Mouse (Mus musculus): ENCODE data around the gene Gm42674. TPM values are rescaled to one million over a fixed set of nuclear protein-coding genes. Genes with fewer than 3 reads are reported as not detected.

Gm42674 gene
- not detected for polyA plus RNA-seq (2014; fragmentation: Illumina TruSeq; extraction: RNeasy Lipid Tissue Mini Kit (QIAGEN cat#74804); ENCODE audit: low read depth, low replicate concordance)

GRCm38 (mm10) chr3:90601486-90602110, at the start of gene Gm42674:
Gene Gm42674 (plus strand): TSS chr3:90601904.

GRCm38 (mm10) chr3:90560008-90560628, 41.6 kb upstream of the Gm42674 start, which contains the start of gene S100a3:
Gene S100a3 (plus strand): TSS chr3:90560578.

GRCm38 (mm10) chr3:90589947-90590346, 11.8 kb upstream of the Gm42674 start, which contains the start of gene S100a2:
Gene S100a2 (plus strand): TSS chr3:90590247.

GRCm38 (mm10) chr3:90603623-90604022, 1.9 kb downstream of the Gm42674 start, which contains the start of gene S100a4:
Gene S100a4 (plus strand): TSS chr3:90603771.

GRCm38 (mm10) chr3:90608223-90608622, 6.5 kb downstream of the Gm42674 start, which contains the start of gene S100a5:
Gene S100a5 (plus strand): TSS chr3:90608523.

GRCm38 (mm10) chr3:90612728-90613291, 11.1 kb downstream of the Gm42674 start, which contains the start of gene S100a6:
Gene S100a6 (plus strand): TSS chr3:90612882.

GRCm38 (mm10) chr3:90653717-90654116, 52.0 kb downstream of the Gm42674 start, which contains the start of gene S100a7a:
Gene S100a7a (plus strand): TSS chr3:90654017.

Other genes with a start within 250 kb of the Gm42674 start
- 1.7 TPM for gene Slc27a3, start 212.0 kb upstream of the Gm42674 start, polyA plus RNA-seq (2014; fragmentation: Illumina TruSeq; extraction: RNeasy Lipid Tissue Mini Kit (QIAGEN cat#74804); ENCODE audit: low read depth, low replicate concordance)
- gene Ints3, start 168.3 kb upstream of the Gm42674 start, polyA plus RNA-seq (2014; fragmentation: Illumina TruSeq; extraction: RNeasy Lipid Tissue Mini Kit (QIAGEN cat#74804); ENCODE audit: low read depth, low replicate concordance): 32.7 TPM
- 159 TPM for gene Npr1, start 136.0 kb upstream of the Gm42674 start, polyA plus RNA-seq (2014; fragmentation: Illumina TruSeq; extraction: RNeasy Lipid Tissue Mini Kit (QIAGEN cat#74804); ENCODE audit: low read depth, low replicate concordance)
- 73.4 TPM for gene Ilf2, start 125.8 kb upstream of the Gm42674 start, polyA plus RNA-seq (2014; fragmentation: Illumina TruSeq; extraction: RNeasy Lipid Tissue Mini Kit (QIAGEN cat#74804); ENCODE audit: low read depth, low replicate concordance)
- gene Snapin, start 110.9 kb upstream of the Gm42674 start, polyA plus RNA-seq (2014; fragmentation: Illumina TruSeq; extraction: RNeasy Lipid Tissue Mini Kit (QIAGEN cat#74804); ENCODE audit: low read depth, low replicate concordance): 156 TPM
- gene Chtop, start 92.4 kb upstream of the Gm42674 start, polyA plus RNA-seq (2014; fragmentation: Illumina TruSeq; extraction: RNeasy Lipid Tissue Mini Kit (QIAGEN cat#74804); ENCODE audit: low read depth, low replicate concordance): 164 TPM
- gene S100a1, start 87.5 kb upstream of the Gm42674 start, polyA plus RNA-seq (2014; fragmentation: Illumina TruSeq; extraction: RNeasy Lipid Tissue Mini Kit (QIAGEN cat#74804); ENCODE audit: low read depth, low replicate concordance): 54.6 TPM
- gene S100a13, start 87.5 kb upstream of the Gm42674 start, polyA plus RNA-seq (2014; fragmentation: Illumina TruSeq; extraction: RNeasy Lipid Tissue Mini Kit (QIAGEN cat#74804); ENCODE audit: low read depth, low replicate concordance): 14.9 TPM
- not detected for gene S100a14, start 75.0 kb upstream of the Gm42674 start, polyA plus RNA-seq (2014; fragmentation: Illumina TruSeq; extraction: RNeasy Lipid Tissue Mini Kit (QIAGEN cat#74804); ENCODE audit: low read depth, low replicate concordance)
- gene S100a16, start 64.7 kb upstream of the Gm42674 start, polyA plus RNA-seq (2014; fragmentation: Illumina TruSeq; extraction: RNeasy Lipid Tissue Mini Kit (QIAGEN cat#74804); ENCODE audit: low read depth, low replicate concordance): 41.3 TPM
- not detected for gene S100a3, start 41.3 kb upstream of the Gm42674 start, polyA plus RNA-seq (2014; fragmentation: Illumina TruSeq; extraction: RNeasy Lipid Tissue Mini Kit (QIAGEN cat#74804); ENCODE audit: low read depth, low replicate concordance)
- not detected for gene S100a2, start 11.7 kb upstream of the Gm42674 start, polyA plus RNA-seq (2014; fragmentation: Illumina TruSeq; extraction: RNeasy Lipid Tissue Mini Kit (QIAGEN cat#74804); ENCODE audit: low read depth, low replicate concordance)
- 5.6 TPM for gene S100a4, start 1.9 kb downstream of the Gm42674 start, polyA plus RNA-seq (2014; fragmentation: Illumina TruSeq; extraction: RNeasy Lipid Tissue Mini Kit (QIAGEN cat#74804); ENCODE audit: low read depth, low replicate concordance)
- not detected for gene S100a5, start 6.6 kb downstream of the Gm42674 start, polyA plus RNA-seq (2014; fragmentation: Illumina TruSeq; extraction: RNeasy Lipid Tissue Mini Kit (QIAGEN cat#74804); ENCODE audit: low read depth, low replicate concordance)
- gene S100a6, start 11.0 kb downstream of the Gm42674 start, polyA plus RNA-seq (2014; fragmentation: Illumina TruSeq; extraction: RNeasy Lipid Tissue Mini Kit (QIAGEN cat#74804); ENCODE audit: low read depth, low replicate concordance): 20.2 TPM
- gene S100a7a, start 52.1 kb downstream of the Gm42674 start, polyA plus RNA-seq (2014; fragmentation: Illumina TruSeq; extraction: RNeasy Lipid Tissue Mini Kit (QIAGEN cat#74804); ENCODE audit: low read depth, low replicate concordance): 0.47 TPM
- 4.1 TPM for gene S100a8, start 67.1 kb downstream of the Gm42674 start, polyA plus RNA-seq (2014; fragmentation: Illumina TruSeq; extraction: RNeasy Lipid Tissue Mini Kit (QIAGEN cat#74804); ENCODE audit: low read depth, low replicate concordance)
- gene S100a9, start 93.8 kb downstream of the Gm42674 start, polyA plus RNA-seq (2014; fragmentation: Illumina TruSeq; extraction: RNeasy Lipid Tissue Mini Kit (QIAGEN cat#74804); ENCODE audit: low read depth, low replicate concordance): not detected
- not detected for gene Pglyrp4, start 125.0 kb downstream of the Gm42674 start, polyA plus RNA-seq (2014; fragmentation: Illumina TruSeq; extraction: RNeasy Lipid Tissue Mini Kit (QIAGEN cat#74804); ENCODE audit: low read depth, low replicate concordance)
- not detected for gene Gm5849, start 176.0 kb downstream of the Gm42674 start, polyA plus RNA-seq (2014; fragmentation: Illumina TruSeq; extraction: RNeasy Lipid Tissue Mini Kit (QIAGEN cat#74804); ENCODE audit: low read depth, low replicate concordance)